ENCODE assay signal across 10 mouse cellular contexts in the genomic region with DNA sequence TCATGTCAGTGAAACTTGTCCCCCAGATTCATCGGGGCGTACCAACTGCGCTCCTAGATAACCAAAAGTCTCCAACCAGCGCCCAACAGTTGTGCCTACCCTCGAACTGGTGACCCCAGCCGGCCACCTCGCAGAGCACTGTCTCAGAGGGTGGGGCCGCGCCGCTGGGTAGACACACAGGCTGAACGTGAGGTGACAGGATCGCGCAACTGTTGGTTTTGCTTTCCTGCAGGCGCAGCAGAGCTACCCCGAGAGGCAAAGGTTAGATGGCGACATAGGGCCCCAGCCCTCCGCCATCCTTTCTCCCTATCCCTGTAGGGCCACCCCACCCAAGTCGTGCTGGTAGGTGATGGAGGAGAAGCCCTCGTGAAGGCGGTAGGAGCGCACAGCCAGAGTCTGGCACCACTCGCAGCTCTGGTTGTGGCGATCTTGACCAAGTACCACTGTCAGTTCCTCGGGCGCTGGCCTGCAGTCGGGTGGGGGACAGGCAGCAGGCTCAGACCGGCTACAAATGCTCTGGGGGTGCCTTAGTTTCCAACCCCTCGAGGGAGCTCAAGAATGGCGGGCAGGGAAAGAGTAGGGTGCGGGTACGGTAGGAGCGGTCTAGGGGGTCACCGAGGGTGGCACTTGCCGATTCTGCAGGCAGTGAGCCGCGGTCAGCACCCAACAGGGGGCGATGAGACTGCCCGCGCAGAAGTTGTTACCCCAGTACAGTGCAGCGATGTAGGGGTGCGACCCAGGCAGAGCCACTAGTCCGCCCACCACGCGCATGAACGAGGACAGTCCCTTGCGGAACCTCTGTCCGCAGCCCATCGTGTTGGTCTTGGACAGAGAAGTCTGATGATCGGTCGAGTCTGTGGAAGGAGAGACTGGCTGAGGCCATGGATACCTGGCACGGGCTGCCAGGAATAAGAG. TPM values are rescaled to one million over a fixed set of nuclear protein-coding genes. Genes with fewer than 3 reads are reported as not detected.
DNase-seq lines count a peak whose midpoint lies in the region; ATAC-seq lines count a peak whose summit lies in the region.
"Had no signal": no experiment of that assay in that cellular context is flagged by ENCODE, and none has a peak within 500 bp of the region (broad histone marks: within the 10 kb centered on the region; RNA-seq: fewer than 3 reads in every experiment).

No protein-coding gene starts in this region.

- no peak overlapping the region for H3K9ac ChIP-seq in heart, embryonic 16.5 days (ENCODE audit: low read length)

- 21% methylated on average over 51 of the region's 51 CpGs for WGBS in heart, embryonic 16.5 days
- WGBS in hindbrain, embryonic 10.5 days = 27% methylated on average over 51 of the region's 51 CpGs

- H3K4me1 ChIP-seq in heart, embryonic 16.5 days (ENCODE audit: control insufficient read depth, insufficient read depth, low read length) = peaks cover 7% of the 10 kb centered on the region; the same call in 1 of the 2 replicates
- H3K4me1 ChIP-seq in hindbrain, embryonic 10.5 days (replicated peaks) = peaks cover 23% of the 10 kb centered on the region
- peaks cover 40% of the 10 kb centered on the region for H3K4me1 ChIP-seq in megakaryocyte, embryonic 14.5 days

- ATAC-seq in heart, embryonic 16.5 days (replicated peaks; ENCODE audit: extremely low read depth, insufficient read depth, low FRiP score) = no peak

- H3K27me3 ChIP-seq in heart, embryonic 16.5 days (ENCODE audit: control insufficient read depth, insufficient read depth, low read length) = peaks cover 56% of the 10 kb centered on the region
- H3K27me3 ChIP-seq in hindbrain, embryonic 10.5 days (ENCODE audit: insufficient read depth, poor library complexity, severe bottlenecking) = peaks cover 65% of the 10 kb centered on the region
- peaks cover 69% of the 10 kb centered on the region for H3K27me3 ChIP-seq in megakaryocyte, embryonic 14.5 days (replicated peaks)

- no peak overlapping the region; the same call in 1 of the 2 replicates for H3K4me3 ChIP-seq in heart, embryonic 16.5 days (ENCODE audit: low read length)
- H3K4me3 ChIP-seq in hindbrain, embryonic 10.5 days = peak overlapping the region; percentile 9; the same call in 1 of the 2 replicates
- H3K4me3 ChIP-seq in megakaryocyte, embryonic 14.5 days (replicated peaks) = peak overlapping the region; percentile 70

- intact Hi-C loops in heart, postnatal 36 days (cut with DNase I) = no loop called here

- H3K9me3 ChIP-seq in heart, embryonic 16.5 days (replicated peaks; ENCODE audit: control insufficient read depth, low read length) = no peaks in the 10 kb centered on the region
- H3K9me3 ChIP-seq in hindbrain, embryonic 10.5 days = no peaks in the 10 kb centered on the region
- peaks cover 11% of the 10 kb centered on the region for H3K9me3 ChIP-seq in megakaryocyte, embryonic 14.5 days

- no peaks in the 10 kb centered on the region for H3K36me3 ChIP-seq in heart, embryonic 16.5 days (ENCODE audit: control insufficient read depth, insufficient read depth)
- no peaks in the 10 kb centered on the region for H3K36me3 ChIP-seq in hindbrain, embryonic 10.5 days
- no peaks in the 10 kb centered on the region for H3K36me3 ChIP-seq in megakaryocyte, embryonic 14.5 days (replicated peaks; ENCODE audit: low read length)

- H3K4me2 ChIP-seq in heart, embryonic 16.5 days (ENCODE audit: low read depth, low read length) = peak overlapping the region; percentile 55

- DNase-seq in heart, postnatal 36 days = no peak
- peak; percentile 29 for DNase-seq in ZHBTc4 (ENCODE audit: low read depth, low spot score)
- no peak for DNase-seq in hindbrain, embryonic 10.5 days (ENCODE audit: low spot score)
- DNase-seq in cerebellum, postnatal 14 days = no peak
- no peak for DNase-seq in left cerebral cortex, adult 8-10 months (ENCODE audit: low spot score in 2 of 2)
- no peak for DNase-seq in urinary bladder, postnatal 14 days (ENCODE audit: low spot score)

- no peak overlapping the region for H3K27ac ChIP-seq in heart, embryonic 16.5 days (ENCODE audit: low read length)
- H3K27ac ChIP-seq in hindbrain, embryonic 10.5 days = no peak overlapping the region

RNA-seq across cellular contexts. Expression of a gene that starts 5.2 kb away (rescaled TPM):
- not detected in 2 replicates for polyA plus RNA-seq in heart, embryonic 16.5 days (2015; fragmentation: Nextera tagmentation; extraction: Ambion mirVana)
- total RNA-seq in heart, postnatal 36 days (2021) = not detected
- polyA plus RNA-seq in hindbrain, embryonic 10.5 days (2016; fragmentation: Nextera tagmentation; extraction: Ambion mirVana) = not detected in 2 replicates
- polyA plus RNA-seq in megakaryocyte, embryonic 14.5 days (2012; ENCODE audit: insufficient read depth, low replicate concordance) = not detected in 2 replicates
- not detected for total RNA-seq in left cerebral cortex, adult 8-10 months (2022)
- total RNA-seq: layer of hippocampus, postnatal 25 days had no signal
- polyA plus RNA-seq: cerebellum, adult 2 months had no signal

RNA-seq across cellular contexts. Expression of a gene that starts 6.3 kb away (rescaled TPM):
- polyA plus RNA-seq in heart, embryonic 16.5 days (2015; fragmentation: Nextera tagmentation; extraction: Ambion mirVana) = 0.25 TPM in 1 of 2 replicates, not detected in the other
- total RNA-seq in heart, postnatal 36 days (2021) = not detected
- polyA plus RNA-seq in hindbrain, embryonic 10.5 days (2016; fragmentation: Nextera tagmentation; extraction: Ambion mirVana) = 0.07 and 0.25 TPM in 2 replicates
- 0.54 TPM in 1 of 2 replicates, not detected in the other for polyA plus RNA-seq in megakaryocyte, embryonic 14.5 days (2012; ENCODE audit: insufficient read depth, low replicate concordance)
- total RNA-seq in left cerebral cortex, adult 8-10 months (2022) = under 1 TPM; 0.39 to 0.98 (median 0.75) TPM

RNA-seq across cellular contexts. Expression of a gene that starts 22.3 kb away (rescaled TPM):
- not detected in 2 replicates for polyA plus RNA-seq in heart, embryonic 16.5 days (2015; fragmentation: Nextera tagmentation; extraction: Ambion mirVana)
- total RNA-seq in heart, postnatal 36 days (2021) = not detected
- polyA plus RNA-seq in hindbrain, embryonic 10.5 days (2016; fragmentation: Nextera tagmentation; extraction: Ambion mirVana) = 0.22 TPM in 1 of 2 replicates, not detected in the other
- not detected in 2 replicates for polyA plus RNA-seq in megakaryocyte, embryonic 14.5 days (2012; ENCODE audit: insufficient read depth, low replicate concordance)
- under 1 TPM in 2 of 4 experiments, not detected in 2; 0.16 to 0.17 TPM for total RNA-seq in left cerebral cortex, adult 8-10 months (2022)
- total RNA-seq: layer of hippocampus, postnatal 25 days had no signal
- polyA plus RNA-seq: cerebellum, adult 2 months had no signal

RNA-seq across cellular contexts. Expression of a gene that starts 24.6 kb away (rescaled TPM):
- polyA plus RNA-seq in heart, embryonic 16.5 days (2015; fragmentation: Nextera tagmentation; extraction: Ambion mirVana) = 11.4 and 19.4 TPM in 2 replicates
- 10 to 100 TPM; 17.6 to 18.1 TPM for total RNA-seq in heart, postnatal 36 days (2021)
- polyA plus RNA-seq in hindbrain, embryonic 10.5 days (2016; fragmentation: Nextera tagmentation; extraction: Ambion mirVana) = 51.5 and 52.3 TPM in 2 replicates
- polyA plus RNA-seq in megakaryocyte, embryonic 14.5 days (2012; ENCODE audit: insufficient read depth, low replicate concordance) = 33.8 and 54.2 TPM in 2 replicates
- 10 to 100 TPM; 60.0 to 65.3 (median 61.9) TPM for total RNA-seq in left cerebral cortex, adult 8-10 months (2022)

RNA-seq across cellular contexts. Expression of a gene that starts 43.8 kb away (rescaled TPM):
- polyA plus RNA-seq in heart, embryonic 16.5 days (2015; fragmentation: Nextera tagmentation; extraction: Ambion mirVana) = 0.25 and 0.28 TPM in 2 replicates
- under 1 TPM; 0.58 to 0.70 TPM for total RNA-seq in heart, postnatal 36 days (2021)
- 0.69 and 1.0 TPM in 2 replicates for polyA plus RNA-seq in hindbrain, embryonic 10.5 days (2016; fragmentation: Nextera tagmentation; extraction: Ambion mirVana)
- polyA plus RNA-seq in megakaryocyte, embryonic 14.5 days (2012; ENCODE audit: insufficient read depth, low replicate concordance) = 5.3 and 21.1 TPM in 2 replicates
- 10 to 100 TPM; 50.8 to 62.7 (median 59.7) TPM for total RNA-seq in left cerebral cortex, adult 8-10 months (2022)
